Mouse (Mus musculus) heart, embryonic 13.5 days (tissue): ENCODE measurements at regions not wholly inside any gene's neighbourhood (a gene's known extent, or its start where the extent isn't known, plus 50 kb on each side); places are given as distances from the start of the nearest gene placed in this dataset.

Source experiments
- ATAC-seq: fragments of 200-750 bp; cut with Nextera tagmentation; 2 replicates; pipeline ENCODE4 v1.8.0; 2017; ENCODE audit warnings: moderate TSS enrichment; ENCODE audit not compliant: insufficient number of reproducible peaks, low FRiP score, low TSS enrichment; ENCODE audit errors: extremely low read depth
- H3K27ac ChIP-seq: fragments of 300-500 bp; sonication (generic); replicated peaks from 2 replicates; pipeline ENCODE4 v1.5.1; 2015; ENCODE audit warnings: moderate library complexity, mild to moderate bottlenecking, inconsistent platforms
- H3K27me3 ChIP-seq: fragments of 300-500 bp; sonication (generic); replicated peaks from 2 replicates; pipeline ENCODE4 v1.6.1; 2015; ENCODE audit warnings: mild to moderate bottlenecking, inconsistent platforms
- H3K36me3 ChIP-seq: fragments of 300-500 bp; sonication (generic); 2 replicates; pipeline ENCODE4 v1.6.1; 2015; ENCODE audit warnings: mild to moderate bottlenecking, inconsistent platforms
- H3K4me1 ChIP-seq: fragments of 300-500 bp; sonication (generic); 2 replicates; pipeline ENCODE4 v1.6.1; 2015; ENCODE audit warnings: inconsistent platforms
- H3K4me2 ChIP-seq: fragments of 300-500 bp; sonication (generic); 2 replicates; pipeline ENCODE4 v1.6.1; 2015; ENCODE audit warnings: inconsistent platforms, mild to moderate bottlenecking, moderate library complexity
- H3K4me3 ChIP-seq: fragments of 300-500 bp; sonication (generic); 2 replicates; pipeline ENCODE4 v1.5.1; 2015; ENCODE audit warnings: moderate library complexity, mild to moderate bottlenecking, inconsistent platforms
- H3K9ac ChIP-seq: fragments of 300-500 bp; sonication (generic); 2 replicates; pipeline ENCODE4 v1.6.1; 2015; ENCODE audit warnings: inconsistent platforms, mild to moderate bottlenecking, moderate library complexity
- H3K9me3 ChIP-seq: fragments of 300-500 bp; sonication (generic); 2 replicates; pipeline ENCODE4 v1.6.1; 2016; ENCODE audit warnings: inconsistent platforms
- WGBS: fragments of 180-500 bp; shearing (Covaris S2); methylation state at CpG from one replicate; pipeline ENCODE4 v1.1.7; 2015; ENCODE audit warnings: mixed read lengths; 5-methylcytosine and 5-hydroxymethylcytosine counted together

DNA sequence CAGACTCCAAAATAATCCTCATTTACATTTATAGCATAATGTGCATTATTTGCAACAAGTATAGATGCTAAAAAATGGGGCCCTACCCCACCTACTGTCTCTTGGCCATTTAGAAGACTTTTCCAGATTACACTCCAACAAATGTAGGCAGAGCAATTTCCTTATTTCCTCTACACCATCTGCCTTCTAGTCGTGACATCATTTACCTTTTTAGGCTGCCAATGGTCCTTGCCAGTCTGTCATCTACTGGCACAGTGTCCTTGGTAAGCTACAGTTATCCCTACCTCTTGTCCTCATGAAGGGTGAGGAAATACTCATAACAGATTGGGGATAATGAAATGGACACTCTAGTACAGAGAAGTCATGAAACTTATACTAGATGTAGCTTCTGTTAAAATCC, 491.8 kb upstream of the Pappa start:
- no peaks in the 10 kb centered on the region for H3K4me1 ChIP-seq
- H3K36me3 ChIP-seq: no peaks in the 10 kb centered on the region
- no peaks in the 10 kb centered on the region for H3K9me3 ChIP-seq
- H3K4me2 ChIP-seq: no peak overlapping the region
- H3K4me3 ChIP-seq: no peak overlapping the region
- H3K27ac ChIP-seq: no peak overlapping the region
- ATAC-seq: no peak
- 50% methylated on average over 1 of the region's 1 CpGs for WGBS
- no peaks in the 10 kb centered on the region for H3K27me3 ChIP-seq
- H3K9ac ChIP-seq: no peak overlapping the region

- no peak overlapping the region for H3K4me3 ChIP-seq
- no peaks in the 10 kb centered on the region for H3K4me1 ChIP-seq
- no peak overlapping the region for H3K27ac ChIP-seq
- no peak for ATAC-seq
- H3K36me3 ChIP-seq: no peaks in the 10 kb centered on the region
- no peak overlapping the region for H3K9ac ChIP-seq
- no peaks in the 10 kb centered on the region for H3K27me3 ChIP-seq
- H3K9me3 ChIP-seq: no peaks in the 10 kb centered on the region
- H3K4me2 ChIP-seq: no peak overlapping the region
- WGBS: 70% methylated on average over 2 of the region's 2 CpGs
These were observed 488.6 kb upstream of the Pappa start for GRCm38 (mm10) chr4:64635256-64635962.

DNA sequence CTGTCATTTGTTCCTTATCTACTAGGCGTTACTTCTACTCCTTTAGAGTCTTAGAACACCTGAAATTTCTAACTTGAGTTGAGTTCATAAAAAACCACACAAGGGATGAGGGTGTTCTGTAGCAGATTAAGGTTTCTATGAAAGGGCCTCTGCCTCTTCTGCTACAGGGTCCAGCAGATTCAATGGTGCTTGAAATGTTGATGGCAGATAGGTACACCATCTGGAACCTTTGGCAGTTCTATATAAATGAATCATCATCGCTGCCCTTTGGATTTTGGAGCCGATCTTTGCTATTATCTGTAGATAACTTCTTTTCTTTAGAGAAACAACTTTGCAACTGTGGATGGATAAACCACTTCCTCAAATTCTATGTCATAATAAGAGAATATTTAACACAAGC, 483.9 kb upstream of the Pappa start:
- no peak overlapping the region for H3K27ac ChIP-seq
- WGBS: 67% methylated on average over 3 of the region's 3 CpGs

GRCm38 (mm10) chr4:64640976-64641375, 483.0 kb upstream of the Pappa start:
- Histone ChIP-seq H3K27me3 (no peaks in the 10 kb centered on the region), H3K9ac (no peak overlapping the region), H3K4me3 (no peak overlapping the region), H3K4me2 (no peak overlapping the region), H3K4me1 (no peaks in the 10 kb centered on the region), H3K36me3 (no peaks in the 10 kb centered on the region), H3K27ac (no peak overlapping the region), H3K9me3 (no peaks in the 10 kb centered on the region)
- 70% methylated on average over 1 of the region's 1 CpGs for WGBS
- no peak for ATAC-seq

More for the DNA sequence above, 483.9 kb upstream of the Pappa start:
- no peaks in the 10 kb centered on the region for H3K27me3 ChIP-seq
- no peaks in the 10 kb centered on the region for H3K36me3 ChIP-seq
- no peak overlapping the region for H3K4me3 ChIP-seq
- no peak overlapping the region for H3K9ac ChIP-seq
- no peaks in the 10 kb centered on the region for H3K4me1 ChIP-seq
- H3K9me3 ChIP-seq: no peaks in the 10 kb centered on the region
- no peak overlapping the region for H3K4me2 ChIP-seq
- ATAC-seq: no peak

- no peaks in the 10 kb centered on the region for H3K9me3 ChIP-seq
- H3K27ac ChIP-seq: no peak overlapping the region
- no peak overlapping the region for H3K9ac ChIP-seq
- H3K27me3 ChIP-seq: no peaks in the 10 kb centered on the region
- no peaks in the 10 kb centered on the region for H3K4me1 ChIP-seq
- WGBS: 72% methylated on average over 2 of the region's 2 CpGs
- H3K4me3 ChIP-seq: no peak overlapping the region
- H3K4me2 ChIP-seq: no peak overlapping the region
- ATAC-seq: no peak
- H3K36me3 ChIP-seq: no peaks in the 10 kb centered on the region
These were observed 478.8 kb upstream of the Pappa start for GRCm38 (mm10) chr4:64645141-64645540.

GRCm38 (mm10) chr4:64654157-64654556, 469.8 kb upstream of the Pappa start:
- no peak overlapping the region for H3K27ac ChIP-seq
- H3K4me2 ChIP-seq: no peak overlapping the region
- no peak overlapping the region for H3K9ac ChIP-seq
- no peak for ATAC-seq
- H3K27me3 ChIP-seq: no peaks in the 10 kb centered on the region
- H3K4me3 ChIP-seq: no peak overlapping the region
- no peaks in the 10 kb centered on the region for H3K9me3 ChIP-seq
- H3K4me1 ChIP-seq: no peaks in the 10 kb centered on the region
- 57% methylated on average over 3 of the region's 3 CpGs for WGBS
- H3K36me3 ChIP-seq: no peaks in the 10 kb centered on the region

- no peak for ATAC-seq
- no peaks in the 10 kb centered on the region for H3K4me1 ChIP-seq
- H3K27me3 ChIP-seq: no peaks in the 10 kb centered on the region
- H3K4me2 ChIP-seq: no peak overlapping the region
- H3K36me3 ChIP-seq: no peaks in the 10 kb centered on the region
- no peak overlapping the region for H3K27ac ChIP-seq
- no peak overlapping the region for H3K9ac ChIP-seq
- H3K9me3 ChIP-seq: no peaks in the 10 kb centered on the region
- no peak overlapping the region for H3K4me3 ChIP-seq
These were observed 468.4 kb upstream of the Pappa start for GRCm38 (mm10) chr4:64655534-64655933.

GRCm38 (mm10) chr4:64663722-64664121, 460.3 kb upstream of the Pappa start:
- H3K36me3 ChIP-seq: no peaks in the 10 kb centered on the region
- ATAC-seq: no peak
- no peak overlapping the region for H3K4me2 ChIP-seq
- H3K4me3 ChIP-seq: no peak overlapping the region
- H3K27me3 ChIP-seq: no peaks in the 10 kb centered on the region
- H3K27ac ChIP-seq: no peak overlapping the region
- H3K4me1 ChIP-seq: no peaks in the 10 kb centered on the region
- H3K9ac ChIP-seq: no peak overlapping the region
- H3K9me3 ChIP-seq: no peaks in the 10 kb centered on the region
- 75% methylated on average over 2 of the region's 2 CpGs for WGBS

DNA sequence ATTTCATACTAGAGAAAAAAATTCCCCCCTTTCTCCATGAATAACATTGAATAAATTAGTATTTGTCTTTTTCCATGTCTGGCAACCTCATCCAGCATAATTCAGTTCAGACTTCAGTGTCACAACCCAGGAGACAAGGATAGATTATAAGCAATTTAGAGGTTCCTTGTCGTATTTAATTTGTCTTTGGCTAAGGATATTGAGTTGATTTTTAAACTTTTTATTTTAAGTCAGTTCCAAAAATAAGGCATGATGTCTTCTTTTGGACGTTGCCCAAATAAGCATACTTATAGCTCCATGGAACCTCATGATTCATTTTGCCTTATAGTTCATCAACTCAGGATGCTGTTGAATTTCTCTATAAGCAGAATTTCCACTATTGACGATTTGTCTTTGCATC, 456.0 kb upstream of the Pappa start:
- Histone ChIP-seq H3K4me3 (no peak overlapping the region), H3K36me3 (no peaks in the 10 kb centered on the region), H3K9ac (no peak overlapping the region), H3K4me1 (no peaks in the 10 kb centered on the region), H3K27me3 (no peaks in the 10 kb centered on the region), H3K4me2 (no peak overlapping the region), H3K27ac (no peak overlapping the region), H3K9me3 (no peaks in the 10 kb centered on the region)
- no peak for ATAC-seq
- WGBS: 64% methylated on average over 3 of the region's 3 CpGs

GRCm38 (mm10) chr4:64669722-64670121, 454.3 kb upstream of the Pappa start:
- H3K36me3 ChIP-seq: no peaks in the 10 kb centered on the region
- ATAC-seq: no peak
- WGBS: 54% methylated on average over 2 of the region's 2 CpGs

GRCm38 (mm10) chr4:64676438-64676837, 447.5 kb upstream of the Pappa start:
- ATAC-seq: no peak
- Histone ChIP-seq H3K9ac (no peak overlapping the region), H3K27me3 (no peaks in the 10 kb centered on the region), H3K4me1 (no peaks in the 10 kb centered on the region), H3K4me2 (no peak overlapping the region), H3K9me3 (no peaks in the 10 kb centered on the region), H3K27ac (no peak overlapping the region), H3K4me3 (no peak overlapping the region), H3K36me3 (no peaks in the 10 kb centered on the region)
- WGBS: 51% methylated on average over 6 of the region's 6 CpGs

More at GRCm38 (mm10) chr4:64669722-64670121, 454.3 kb upstream of the Pappa start:
- no peak overlapping the region for H3K4me2 ChIP-seq
- no peaks in the 10 kb centered on the region for H3K4me1 ChIP-seq
- H3K27me3 ChIP-seq: no peaks in the 10 kb centered on the region
- no peak overlapping the region for H3K27ac ChIP-seq
- H3K9ac ChIP-seq: no peak overlapping the region
- H3K4me3 ChIP-seq: no peak overlapping the region
- no peaks in the 10 kb centered on the region for H3K9me3 ChIP-seq

- 68% methylated on average over 5 of the region's 5 CpGs for WGBS
- Histone ChIP-seq H3K9me3 (no peaks in the 10 kb centered on the region), H3K36me3 (no peaks in the 10 kb centered on the region), H3K27ac (no peak overlapping the region), H3K4me3 (no peak overlapping the region), H3K27me3 (no peaks in the 10 kb centered on the region), H3K9ac (no peak overlapping the region), H3K4me2 (no peak overlapping the region), H3K4me1 (no peaks in the 10 kb centered on the region)
- ATAC-seq: no peak
These were observed 447.1 kb upstream of the Pappa start for GRCm38 (mm10) chr4:64676881-64677280.
